Mouse (Mus musculus) C2C12 (cell line): Measurements from ENCODE around the gene Kif17.

ENCODE experiments used
- CTCF ChIP-seq: IDR thresholded peaks from one replicate; pipeline ENCODE4 v1.5.1; 2011; ENCODE audit not compliant: control insufficient read depth, insufficient read depth, insufficient read length
- MAX ChIP-seq: IDR thresholded peaks from one replicate; pipeline ENCODE4 v1.6.1; 2011; ENCODE audit warnings: mild to moderate bottlenecking, control low read depth
- MYOD1 ChIP-seq: IDR thresholded peaks from one replicate; pipeline ENCODE4 v1.6.1; 2011; ENCODE audit warnings: low read depth; ENCODE audit not compliant: control insufficient read depth, insufficient read length
- MYOG ChIP-seq: IDR thresholded peaks from one replicate; pipeline ENCODE4 v1.6.1; 2011; ENCODE audit not compliant: control insufficient read depth, insufficient read length; ENCODE audit errors: extremely low read depth
- USF1 ChIP-seq: IDR thresholded peaks from one replicate; pipeline ENCODE4 v1.6.1; 2011; ENCODE audit warnings: low read depth, mild to moderate bottlenecking, control low read depth, moderate library complexity

DNA sequence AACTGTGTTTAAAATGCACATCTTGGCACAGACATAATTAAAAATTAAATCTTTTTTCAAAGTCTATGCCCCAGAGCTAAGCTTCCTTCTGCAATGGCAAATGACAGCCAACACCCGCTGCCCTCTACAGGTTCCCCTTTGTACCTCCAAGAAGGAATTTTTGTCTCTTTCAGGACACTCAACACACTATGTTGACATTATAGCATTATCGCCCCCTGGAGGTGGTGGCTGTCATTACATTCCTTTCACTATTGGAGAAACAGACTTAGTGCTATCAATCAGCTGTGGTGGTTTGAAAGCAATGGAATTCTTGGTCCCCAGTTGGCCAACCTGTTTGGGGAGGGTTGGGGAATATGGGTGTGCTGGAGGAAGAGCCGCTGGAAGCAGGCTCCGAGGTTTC, 89.7 kb downstream of the Kif17 start:
- TF ChIP-seq CTCF (no peak), MYOG (no peak), MAX (no peak), MYOD1 (no peak), USF1 (no peak)
